Mouse (Mus musculus): ENCODE measurements around the gene Cc2d1a.

Gene Cc2d1a

GRCm38 (mm10) chr8:84147769-84148530 is at the start of gene Cc2d1a, which contains the start of gene 4930432K21Rik:
TSS of gene Cc2d1a (minus strand) at chr8:84147936.
TSS of gene 4930432K21Rik (plus strand) at chr8:84148025.
- DNase-seq (ENCODE audit: extremely low spot score): peak; percentile 93

GRCm38 (mm10) chr8:84197141-84197921 is 49.6 kb upstream of the Cc2d1a start:
- DNase-seq (ENCODE audit: extremely low spot score): peak; percentile 97

GRCm38 (mm10) chr8:84194224-84194743 is 46.5 kb upstream of the Cc2d1a start:
- DNase-seq (ENCODE audit: extremely low spot score): no peak

- DNase-seq (ENCODE audit: extremely low spot score): no peak
Measured at GRCm38 (mm10) chr8:84193566-84193965, 45.8 kb upstream of the Cc2d1a start.

- DNase-seq (ENCODE audit: extremely low spot score): no peak
Measured at GRCm38 (mm10) chr8:84193161-84193560, 45.4 kb upstream of the Cc2d1a start.

GRCm38 (mm10) chr8:84192555-84192954 is 44.8 kb upstream of the Cc2d1a start:
- peak; percentile 78 for DNase-seq (ENCODE audit: extremely low spot score)

GRCm38 (mm10) chr8:84192023-84192422 is 44.3 kb upstream of the Cc2d1a start:
- peak; percentile 29 for DNase-seq (ENCODE audit: extremely low spot score)

- DNase-seq (ENCODE audit: extremely low spot score): no peak
Measured at GRCm38 (mm10) chr8:84190191-84190867, 42.6 kb upstream of the Cc2d1a start.

GRCm38 (mm10) chr8:84189603-84190002 is 41.9 kb upstream of the Cc2d1a start:
- no peak for DNase-seq (ENCODE audit: extremely low spot score)

GRCm38 (mm10) chr8:84188671-84189070 is 40.9 kb upstream of the Cc2d1a start:
- no peak for DNase-seq (ENCODE audit: extremely low spot score)

- peak; percentile 81 for DNase-seq (ENCODE audit: extremely low spot score)
Measured at GRCm38 (mm10) chr8:84187065-84187755, 39.5 kb upstream of the Cc2d1a start.

GRCm38 (mm10) chr8:84186547-84186946 is 38.8 kb upstream of the Cc2d1a start:
- peak; percentile 80 for DNase-seq (ENCODE audit: extremely low spot score)

GRCm38 (mm10) chr8:84185117-84185516 is 37.4 kb upstream of the Cc2d1a start, which contains the start of gene Nanos3:
TSS of gene Nanos3 (minus strand) at chr8:84185217.
- DNase-seq (ENCODE audit: extremely low spot score): no peak

GRCm38 (mm10) chr8:84184085-84185043 is 36.6 kb upstream of the Cc2d1a start:
- DNase-seq (ENCODE audit: extremely low spot score): no peak

GRCm38 (mm10) chr8:84183261-84184084 is 35.7 kb upstream of the Cc2d1a start:
- DNase-seq (ENCODE audit: extremely low spot score): peak; percentile 57

GRCm38 (mm10) chr8:84182833-84183232 is 35.1 kb upstream of the Cc2d1a start:
- peak; percentile 14 for DNase-seq (ENCODE audit: extremely low spot score)

GRCm38 (mm10) chr8:84180530-84181190 is 32.9 kb upstream of the Cc2d1a start:
- peak; percentile 91 for DNase-seq (ENCODE audit: extremely low spot score)

- DNase-seq (ENCODE audit: extremely low spot score): no peak
Measured at GRCm38 (mm10) chr8:84179946-84180345, 32.2 kb upstream of the Cc2d1a start.

GRCm38 (mm10) chr8:84178592-84178991 is 30.9 kb upstream of the Cc2d1a start:
- no peak for DNase-seq (ENCODE audit: extremely low spot score)

Data from embryo, embryonic 9.5 days (tissue).